Mouse (Mus musculus) liver, embryonic 18 days (tissue): ENCODE results near the gene Grid1. TPM values are rescaled to one million over a fixed set of nuclear protein-coding genes. Genes with fewer than 3 reads are reported as not detected.

Experiments
- polyA plus RNA-seq: library from polyadenylated mRNA; depleted of rRNA; stranded (reverse); fragments of >200 nt; gene quantifications from 2 replicates; pipeline ENCODE4 v1.2.3, GENCODE M21; 2012; rRNA removed

Gene Grid1
- polyA plus RNA-seq = 0.02 and 0.03 TPM in 2 replicates

DNA sequence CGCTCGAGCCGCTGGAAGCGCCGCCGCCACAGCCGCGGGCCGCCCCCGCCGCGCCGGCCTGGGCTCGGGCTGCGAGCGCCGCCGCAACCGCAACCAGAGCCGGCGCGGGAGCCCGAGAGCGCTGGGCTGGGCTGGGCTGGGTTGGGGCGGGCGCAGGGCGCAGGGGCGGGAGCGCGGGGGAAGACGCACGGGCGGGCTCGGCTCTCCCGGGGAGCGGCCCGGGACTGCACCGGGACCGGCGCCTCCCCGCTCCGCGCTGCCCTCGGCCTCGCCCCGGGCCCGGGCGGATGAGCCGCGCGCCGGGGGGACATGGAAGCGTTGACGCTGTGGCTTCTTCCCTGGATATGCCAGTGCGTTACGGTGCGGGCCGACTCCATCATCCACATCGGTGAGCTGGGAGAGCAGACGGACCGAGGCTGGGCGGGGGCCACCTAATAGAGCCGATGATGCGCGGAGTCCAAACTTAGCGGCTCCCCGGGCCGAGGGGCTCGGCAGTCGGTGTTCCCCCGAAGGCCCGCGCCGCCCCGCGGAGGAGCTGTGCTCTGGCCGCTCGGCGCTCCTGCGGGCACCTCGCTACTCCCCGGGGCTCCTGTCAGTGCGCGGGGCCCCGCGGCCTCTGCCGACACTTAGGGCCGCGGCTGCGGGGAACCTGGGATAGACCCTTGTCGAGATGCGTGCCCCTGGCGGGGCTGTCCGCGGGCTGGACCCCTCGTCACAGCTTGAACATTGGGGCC lies at the start of gene Grid1:
Grid1 (plus strand) TSS at position 190 of the 734 bp plus-strand sequence.

Other genes starting within 250 kb of the Grid1 start
- 0.08 and 0.19 TPM in 2 replicates for gene Ldb3, start 231.4 kb upstream of the Grid1 start, polyA plus RNA-seq
- not detected in 2 replicates for gene Opn4, start 220.0 kb upstream of the Grid1 start, polyA plus RNA-seq
- 17.3 and 17.8 TPM in 2 replicates for gene Wapl, start 146.2 kb upstream of the Grid1 start, polyA plus RNA-seq